In genomic region chr4:100188201-100188699, GRCm38 (mm10) we compare ENCODE assay signal across 9 mouse cellular contexts.
DNase-seq lines count a peak whose midpoint lies in the region; ATAC-seq and TF ChIP-seq lines count a peak whose summit lies in the region.
"Had no signal": no experiment of that assay in that cellular context is flagged by ENCODE, and none has a peak within 500 bp of the region (broad histone marks: within the 10 kb centered on the region; RNA-seq: fewer than 3 reads in every experiment).

No protein-coding gene starts in this region.

- peak; percentile 10 for DNase-seq in ovary, postnatal 36 days (ENCODE audit: low spot score)
- DNase-seq in ovary, postnatal 14 days (ENCODE audit: low spot score): no peak
- peak; percentile 42 for DNase-seq in heart, adult 8-10 months (ENCODE audit: low spot score)
- DNase-seq in kidney, adult 2 months: peak; percentile 77
- DNase-seq in skeletal muscle tissue, adult 2 months (ENCODE audit: low read depth, low spot score): peak; percentile 41
- no peak for DNase-seq in neural tube, embryonic 10.5 days (ENCODE audit: extremely low spot score, low spot score)
- no peak for DNase-seq in urinary bladder, postnatal 25 days (ENCODE audit: low spot score)

- no peak overlapping the region for H3K4me3 ChIP-seq in kidney, adult 2 months (ENCODE audit: insufficient read depth, low read depth, low read length)
- H3K4me3 ChIP-seq: midbrain, embryonic 12.5 days had no signal

- TF ChIP-seq POLR2A in kidney, adult 2 months (IDR thresholded peaks at IDR 0.05; ENCODE audit: low read depth, low read length): no peak

- 14% methylated on average over 4 of the region's 4 CpGs for WGBS in kidney, adult 2 months

- no peak overlapping the region for H3K27ac ChIP-seq in kidney, adult 2 months (ENCODE audit: insufficient read depth, low read depth, low read length)
- H3K27ac ChIP-seq: midbrain, embryonic 12.5 days had no signal

- H3K27me3 ChIP-seq in kidney, adult 2 months (replicated peaks; ENCODE audit: control insufficient read depth, insufficient read depth, low read length): no peaks in the 10 kb centered on the region
- H3K27me3 ChIP-seq: midbrain, embryonic 12.5 days had no signal

- H3K4me1 ChIP-seq in kidney, adult 2 months (ENCODE audit: control insufficient read depth, insufficient read depth, low read length): peaks cover 13% of the 10 kb centered on the region
- H3K4me1 ChIP-seq: midbrain, embryonic 12.5 days had no signal

- ATAC-seq in granulocyte monocyte progenitor cell, adult 5-6 weeks (replicated peaks; ENCODE audit: poor library complexity, severe bottlenecking): no peak

- TF ChIP-seq CTCF in kidney, adult 2 months (conservative IDR thresholded peaks at IDR 0.05; ENCODE audit: insufficient read depth, insufficient read length, low read depth, low read length): no peak

- no peaks in the 10 kb centered on the region for H3K36me3 ChIP-seq in kidney, adult 2 months (ENCODE audit: control insufficient read depth, insufficient read depth, low read length)
- H3K36me3 ChIP-seq: midbrain, embryonic 12.5 days had no signal

Comparison
In these comparisons a context has a peak if more than half of its experiments do, and no peak if none do; other contexts are left out.
1. DNase-seq: peak in ovary, postnatal 36 days (single experiment), heart, adult 8-10 months (single experiment), kidney, adult 2 months (single experiment) and skeletal muscle tissue, adult 2 months (single experiment); none in ovary, postnatal 14 days (single experiment), neural tube, embryonic 10.5 days (single experiment) and urinary bladder, postnatal 25 days (single experiment).